Mouse (Mus musculus): ENCODE data around the gene Sidt1.

DNA sequence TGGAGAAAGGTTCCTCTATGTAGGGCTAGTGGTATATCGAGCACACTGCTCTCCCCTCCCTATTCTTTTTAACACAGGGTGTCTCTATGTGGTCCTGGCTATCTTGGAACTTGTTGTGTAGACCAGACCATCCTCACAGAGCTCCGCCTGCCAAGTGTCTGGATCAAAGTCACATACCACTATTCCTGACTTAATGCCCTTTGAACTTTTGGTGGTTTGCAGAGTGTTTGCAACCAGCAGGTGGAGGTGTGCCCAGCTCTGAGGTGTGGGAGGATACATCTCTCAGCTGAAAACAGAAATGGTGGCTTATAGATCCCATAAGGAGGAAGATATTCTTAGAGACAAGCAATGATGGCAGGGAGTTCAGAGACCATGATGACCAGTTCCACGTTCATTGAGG, 75.5 kb downstream of the Sidt1 start:
- TF ChIP-seq CTCF (IDR thresholded peaks at IDR 0.05; ENCODE audit: low read depth) (peak; percentile 27), EP300 (optimal IDR thresholded peaks at IDR 0.05) (no peak)
